Mouse (Mus musculus): ENCODE results near the gene Olfr354.

Gene Olfr354

DNA sequence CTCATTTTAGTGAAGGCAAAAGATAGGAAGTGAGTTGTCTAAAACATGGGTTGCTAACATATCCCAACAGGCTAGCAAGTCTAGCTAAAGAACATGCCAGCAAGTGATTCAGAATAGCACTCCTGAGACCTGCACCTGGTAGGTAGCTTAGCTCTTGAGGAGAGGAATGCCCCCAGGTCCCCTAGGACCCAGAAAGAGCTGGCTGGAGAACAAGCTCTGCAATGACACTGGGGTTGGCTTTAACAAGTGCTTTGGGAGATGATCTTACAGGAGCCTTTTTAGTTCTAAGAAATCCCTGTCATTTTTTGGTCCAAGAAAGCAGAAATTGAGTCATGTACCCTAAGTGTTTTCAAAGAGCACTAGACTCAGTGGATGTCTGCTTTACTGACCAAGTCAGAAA lies at the start of gene Olfr354:
TSS of gene Olfr354 (plus strand) at position 301 of the 400 bp plus-strand sequence.
- no peak for DNase-seq (ENCODE audit: low read depth)

DNA sequence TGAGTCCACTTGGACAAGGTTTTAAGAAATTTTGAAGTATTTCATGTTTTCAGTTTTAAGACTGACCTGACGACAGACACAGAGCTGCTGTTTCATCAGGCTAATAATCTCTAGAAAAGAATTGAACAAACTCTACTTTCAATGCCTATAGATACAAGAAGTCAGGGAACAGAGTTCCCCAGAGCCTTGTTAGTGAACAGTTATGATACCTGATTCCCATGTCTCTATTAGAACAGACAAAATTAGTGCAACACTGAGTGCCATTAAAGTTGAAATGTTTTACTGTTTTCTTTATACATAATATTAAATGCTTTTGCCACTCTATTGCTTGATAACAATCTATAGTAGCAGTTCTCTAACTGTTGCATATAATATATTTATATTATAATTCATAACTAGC lies 42.9 kb upstream of the Olfr354 start, which contains the start of gene Olfr351:
TSS of gene Olfr351 (minus strand) at position 101 of the 400 bp plus-strand sequence.
- no peak for DNase-seq (ENCODE audit: low read depth)

DNA sequence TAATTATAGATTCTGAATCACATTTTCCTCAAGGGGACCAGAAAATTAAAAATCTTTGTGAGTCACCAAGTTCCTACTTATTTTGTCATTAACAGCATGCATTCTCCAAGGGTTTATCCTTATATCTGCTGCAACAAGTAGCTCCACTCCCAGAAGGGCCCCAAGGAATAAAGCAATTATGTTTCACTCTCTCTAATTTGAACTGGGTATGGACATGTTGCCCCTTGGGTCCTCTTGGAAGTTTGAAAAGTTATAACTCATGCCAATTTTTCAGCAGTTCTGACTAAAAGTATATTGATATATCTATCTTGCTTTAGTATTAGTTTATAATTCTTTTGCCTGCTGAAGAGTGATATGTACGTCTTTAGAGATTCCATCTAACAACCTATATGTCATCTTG lies 37.3 kb upstream of the Olfr354 start, which contains the start of gene Olfr352:
TSS of gene Olfr352 (plus strand) at position 301 of the 400 bp plus-strand sequence.
- no peak for DNase-seq (ENCODE audit: low read depth)

DNA sequence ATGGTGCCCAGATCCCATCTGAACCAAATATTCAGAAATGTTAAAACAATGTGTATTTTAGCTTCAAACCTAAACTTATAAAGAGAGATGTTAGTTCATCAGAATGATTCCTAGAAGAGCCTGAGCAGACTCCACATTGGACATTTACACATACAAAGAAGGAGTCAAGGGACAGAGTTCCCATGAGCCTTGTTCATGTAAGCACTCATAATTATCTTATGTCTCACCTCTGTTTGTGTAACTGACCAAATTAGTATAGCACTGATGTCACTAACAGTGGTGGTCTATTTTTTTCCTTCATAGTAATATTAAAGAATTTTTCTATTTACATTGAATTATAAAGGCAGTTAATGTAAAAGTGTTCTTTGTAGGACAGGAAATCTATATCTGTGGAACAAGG lies 12.6 kb upstream of the Olfr354 start, which contains the start of gene Olfr353:
TSS of gene Olfr353 (minus strand) at position 101 of the 400 bp plus-strand sequence.
- no peak for DNase-seq (ENCODE audit: low read depth)

DNA sequence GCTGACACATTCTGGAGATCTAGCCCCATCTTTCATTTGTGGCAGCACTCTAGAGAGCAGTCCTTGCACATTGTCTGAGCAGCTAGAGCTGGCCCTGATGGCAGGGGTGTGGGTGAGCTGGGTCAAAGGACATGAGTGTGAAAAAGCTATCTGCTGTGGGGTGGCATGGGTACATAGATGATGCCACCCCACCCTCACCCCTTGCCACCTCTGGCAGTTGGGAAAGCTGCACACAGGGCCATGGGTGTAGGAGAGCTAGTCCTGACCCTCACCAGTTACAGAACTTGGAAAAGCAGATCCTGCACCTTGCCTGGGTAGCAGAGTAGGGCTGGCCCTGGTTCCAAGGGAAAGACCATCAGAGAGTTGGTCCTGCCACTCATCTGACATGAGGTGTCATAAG lies 8.4 kb upstream of the Olfr354 start:
- DNase-seq (ENCODE audit: low read depth): no peak

DNA sequence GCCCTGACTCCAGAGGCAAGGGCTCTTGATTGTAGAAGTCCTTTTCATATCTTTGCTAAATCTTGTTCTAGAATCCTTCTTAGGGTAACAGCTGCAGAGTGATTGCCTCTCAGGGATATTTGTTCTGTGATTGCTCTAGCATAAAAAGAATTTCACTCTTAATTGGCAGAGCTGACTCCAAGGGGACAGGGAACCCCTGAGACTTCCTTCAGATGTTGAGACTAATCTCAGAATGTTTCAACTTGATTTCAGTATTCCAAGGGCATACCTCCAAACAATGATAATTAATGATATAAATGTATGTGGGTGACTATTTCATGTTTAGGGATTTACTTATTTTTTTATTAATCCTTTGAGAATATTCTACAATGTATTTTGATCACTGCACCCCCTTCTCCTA lies 23.3 kb downstream of the Olfr354 start, which contains the start of gene Olfr355:
TSS of gene Olfr355 (minus strand) at position 101 of the 400 bp plus-strand sequence.
- no peak for DNase-seq (ENCODE audit: low read depth)

DNA sequence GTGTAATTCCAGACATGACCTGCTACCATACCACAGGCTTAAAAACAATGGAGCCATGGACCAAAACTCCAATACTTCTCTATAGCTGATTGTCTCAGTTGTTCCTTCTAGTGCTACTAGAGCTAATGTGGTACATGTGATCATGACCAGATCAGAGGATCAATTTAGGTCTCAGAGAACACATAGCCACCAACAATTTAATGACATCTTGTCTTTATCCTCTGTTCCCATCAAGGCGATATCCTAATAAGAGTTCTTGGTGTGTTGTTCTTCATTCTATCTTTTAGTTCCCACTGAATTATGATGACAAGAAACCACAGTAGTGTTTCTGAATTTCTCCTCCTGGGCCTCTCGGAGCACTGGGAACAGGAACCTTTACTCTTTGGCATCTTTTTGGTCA lies 31.3 kb downstream of the Olfr354 start, which contains the start of gene Olfr356:
TSS of gene Olfr356 (plus strand) at position 301 of the 400 bp plus-strand sequence.
- no peak for DNase-seq (ENCODE audit: low read depth)
